Mouse (Mus musculus) embryo, embryonic 11 days (tissue): ENCODE measurements around the gene Gpr176.

ENCODE experiments used
- DNase-seq: peaks from one replicate; pipeline ENCODE4 v3.0.0-alpha.2; 2015

Gpr176 gene

GRCm38 (mm10) chr2:118372901-118373571 lies at the start of gene Gpr176:
Gpr176 (minus strand) TSS chr2:118373419.
- DNase-seq: peak; percentile 65

- no peak for DNase-seq
These were observed 49.2 kb upstream of the Gpr176 start for GRCm38 (mm10) chr2:118422385-118422784.

- DNase-seq: no peak
These were observed 48.7 kb upstream of the Gpr176 start for GRCm38 (mm10) chr2:118421951-118422350.

GRCm38 (mm10) chr2:118418076-118418475 lies 44.9 kb upstream of the Gpr176 start:
- DNase-seq: no peak

GRCm38 (mm10) chr2:118415601-118416355 lies 42.6 kb upstream of the Gpr176 start:
- no peak for DNase-seq

GRCm38 (mm10) chr2:118412821-118413220 lies 39.6 kb upstream of the Gpr176 start:
- no peak for DNase-seq

GRCm38 (mm10) chr2:118408336-118408895 lies 35.2 kb upstream of the Gpr176 start:
- DNase-seq: no peak

GRCm38 (mm10) chr2:118406811-118407210 lies 33.6 kb upstream of the Gpr176 start:
- no peak for DNase-seq

GRCm38 (mm10) chr2:118405568-118405967 lies 32.3 kb upstream of the Gpr176 start:
- no peak for DNase-seq

GRCm38 (mm10) chr2:118404336-118404735 lies 31.1 kb upstream of the Gpr176 start:
- DNase-seq: no peak

- no peak for DNase-seq
These were observed 28.9 kb upstream of the Gpr176 start for GRCm38 (mm10) chr2:118401834-118402727.

- DNase-seq: no peak
These were observed 26.5 kb upstream of the Gpr176 start for GRCm38 (mm10) chr2:118399751-118400150.

- DNase-seq: no peak
These were observed 18.0 kb upstream of the Gpr176 start for GRCm38 (mm10) chr2:118391201-118391600.

GRCm38 (mm10) chr2:118390072-118390471 lies 16.9 kb upstream of the Gpr176 start:
- DNase-seq: no peak

- DNase-seq: no peak
These were observed 16.4 kb upstream of the Gpr176 start for GRCm38 (mm10) chr2:118389569-118389968.

GRCm38 (mm10) chr2:118388341-118389335 lies 15.4 kb upstream of the Gpr176 start, which contains the start of gene Eif2ak4:
Eif2ak4 (plus strand) TSS chr2:118388618.
- peak; percentile 99 for DNase-seq

GRCm38 (mm10) chr2:118383387-118383786 lies 10.2 kb upstream of the Gpr176 start:
- no peak for DNase-seq

- no peak for DNase-seq
These were observed 6.5 kb upstream of the Gpr176 start for GRCm38 (mm10) chr2:118379756-118380155.

GRCm38 (mm10) chr2:118375931-118376330 lies 2.7 kb upstream of the Gpr176 start:
- DNase-seq: no peak

GRCm38 (mm10) chr2:118375522-118375921 lies 2.3 kb upstream of the Gpr176 start:
- DNase-seq: no peak

- DNase-seq: peak; percentile 93
These were observed 507 bp upstream of the Gpr176 start for GRCm38 (mm10) chr2:118373572-118374279.
